Mouse (Mus musculus) lung, postnatal 0 days (tissue): ENCODE measurements around the gene Ppig.

Source experiments
- CTCF ChIP-seq: IDR thresholded peaks from 2 replicates; pipeline ENCODE4 v1.5.1; 2016; ENCODE audit warnings: antibody characterized with exemption, mild to moderate bottlenecking
- EP300 ChIP-seq: IDR thresholded peaks from 2 replicates; pipeline ENCODE4 v1.6.1; 2016; ENCODE audit warnings: antibody characterized with exemption, mild to moderate bottlenecking, control low read depth

DNA sequence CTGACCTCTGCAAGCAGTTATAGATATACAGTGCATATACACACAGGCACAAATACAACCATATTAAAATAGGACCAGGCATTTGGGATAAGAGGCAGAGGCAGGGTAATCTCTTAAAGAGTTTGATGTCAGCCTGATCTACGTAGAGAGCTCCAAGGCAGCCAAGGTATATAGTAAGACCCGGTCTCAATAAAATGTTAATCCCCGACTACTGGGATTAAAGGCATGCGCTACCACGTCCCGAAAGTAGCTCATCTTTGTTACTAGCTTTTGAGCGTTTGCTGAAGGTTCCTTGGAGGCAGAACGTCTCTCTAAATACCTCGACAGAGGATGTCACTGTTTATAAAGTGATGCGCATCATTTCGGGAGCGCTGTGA lies at the start of gene Ppig:
- no peak for TF ChIP-seq CTCF
- no peak for TF ChIP-seq EP300
